Mouse (Mus musculus) lung, postnatal 10 days (tissue): ENCODE data around the gene Ace2.
A peak's percentile ranks its signal among the peaks of the same experiment; 100 is the strongest.

Experiments
- DNase-seq: peaks from one replicate; pipeline ENCODE4 v3.0.0; 2021

The Ace2 gene

DNA sequence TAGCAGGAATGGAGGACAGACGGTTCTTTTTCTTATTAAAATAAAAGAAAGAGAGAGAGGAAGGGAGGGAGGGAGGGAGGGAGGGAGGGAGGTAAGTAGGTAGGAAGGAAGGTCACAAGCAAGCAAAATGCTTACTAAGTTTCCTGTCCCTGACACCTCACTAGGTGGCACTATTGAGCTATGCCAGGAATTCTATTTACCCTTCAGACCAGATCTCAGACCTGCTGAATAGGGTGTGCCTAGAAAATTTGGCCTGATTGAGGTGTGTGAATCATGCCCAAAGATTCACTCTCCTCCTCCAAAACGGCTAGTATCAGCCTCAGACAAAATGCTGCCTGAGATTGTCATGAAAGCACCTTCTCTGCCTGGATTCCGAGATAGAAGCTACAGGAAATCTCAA is 44.7 kb downstream of the Ace2 start:
- DNase-seq = peak; percentile 66

GRCm38 (mm10) chrX:164189880-164190279 is 50.7 kb downstream of the Ace2 start:
- no peak for DNase-seq

DNA sequence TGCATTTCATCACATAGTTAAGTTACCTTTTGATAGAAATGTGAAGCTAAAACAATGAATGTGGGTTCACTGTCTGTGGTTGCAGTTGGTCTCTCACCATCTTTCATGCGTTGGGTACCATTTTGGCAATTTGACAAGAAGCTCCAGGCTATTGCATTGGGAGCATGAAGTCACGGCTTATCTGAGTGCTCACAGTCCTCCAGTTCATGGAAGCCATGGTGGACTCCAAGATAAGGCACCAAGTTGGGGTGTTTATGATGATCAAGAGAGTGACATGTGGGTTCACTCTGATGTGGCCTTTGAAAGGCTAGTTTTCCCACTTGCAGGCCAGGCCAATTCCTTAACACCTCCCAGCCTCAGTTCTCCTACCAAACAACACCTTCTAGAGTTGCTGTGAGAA is 58.5 kb downstream of the Ace2 start:
- no peak for DNase-seq

DNA sequence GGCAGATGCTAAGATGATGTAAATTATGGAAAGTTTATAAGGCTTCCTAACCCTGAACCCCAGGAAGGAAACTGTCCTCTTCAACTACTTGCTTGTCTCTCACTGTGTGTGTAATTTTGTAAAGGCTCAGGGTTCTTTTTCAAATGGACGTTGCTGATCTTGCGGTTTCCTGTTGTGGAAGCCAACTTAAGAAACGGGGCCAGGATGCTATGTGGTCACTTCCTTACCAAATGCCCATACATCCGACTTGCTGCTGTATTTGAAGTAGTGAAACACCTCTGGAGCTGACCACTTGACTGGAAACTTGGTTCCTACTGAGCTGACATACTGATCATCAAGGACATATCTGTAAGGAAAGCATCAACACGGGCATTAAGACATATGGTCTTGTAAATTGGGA is 61.4 kb downstream of the Ace2 start:
- DNase-seq = peak; percentile 2

- DNase-seq = peak; percentile 7
These were observed 82.9 kb downstream of the Ace2 start for GRCm38 (mm10) chrX:164221989-164222388.

DNA sequence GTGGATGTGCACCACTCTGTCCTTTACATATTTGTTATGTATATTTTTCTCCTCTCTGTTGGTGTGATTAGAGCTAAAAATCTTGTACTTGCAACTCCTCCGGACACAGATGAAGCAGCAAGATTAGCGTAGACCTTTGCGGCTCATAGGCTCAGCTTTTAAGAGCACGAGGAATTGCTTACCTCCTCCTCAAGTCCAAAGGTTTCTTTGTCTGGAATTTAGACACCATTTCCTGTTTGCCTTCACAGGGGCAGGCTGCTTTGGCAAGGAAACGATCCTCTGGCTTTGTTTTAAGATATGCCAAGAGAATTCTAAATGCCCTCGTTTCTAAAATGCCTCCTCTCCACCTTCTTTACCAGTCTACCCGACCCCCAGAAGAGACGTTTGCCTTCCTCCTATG is 94.2 kb downstream of the Ace2 start:
- peak; percentile 21 for DNase-seq
